Mouse (Mus musculus): ENCODE measurements at regions not wholly inside any gene's neighbourhood (a gene's known extent, or its start where the extent isn't known, plus 50 kb on each side); places are given as distances from the start of the nearest gene placed in this dataset.

- no peak for DNase-seq
Measured at GRCm38 (mm10) chr12:56472856-56473647, 63.7 kb downstream of the Nkx2-1 start.

GRCm38 (mm10) chr12:56470932-56471500 is 65.7 kb downstream of the Nkx2-1 start:
- no peak for DNase-seq

- no peak for DNase-seq
Measured at GRCm38 (mm10) chr12:56459508-56460119, 77.1 kb downstream of the Nkx2-1 start.

- DNase-seq, result no peak
Measured at GRCm38 (mm10) chr12:56458665-56459507, 77.8 kb downstream of the Nkx2-1 start.

GRCm38 (mm10) chr12:56457951-56458350 is 78.8 kb downstream of the Nkx2-1 start:
- no peak for DNase-seq

GRCm38 (mm10) chr12:56457356-56457755 is 79.4 kb downstream of the Nkx2-1 start:
- no peak for DNase-seq

- DNase-seq, result no peak
Measured at GRCm38 (mm10) chr12:56450261-56450660, 86.4 kb downstream of the Nkx2-1 start.

GRCm38 (mm10) chr12:56448786-56449564 is 87.7 kb downstream of the Nkx2-1 start:
- DNase-seq, result no peak

- DNase-seq, result peak; percentile 16 to 18
Measured at GRCm38 (mm10) chr12:56441166-56441817, 95.4 kb downstream of the Nkx2-1 start.

- DNase-seq, result no peak
Measured at GRCm38 (mm10) chr12:56440068-56440847, 94.6 kb upstream of the Mbip start.

- no peak for DNase-seq
Measured at GRCm38 (mm10) chr12:56438384-56438783, 92.7 kb upstream of the Mbip start.

GRCm38 (mm10) chr12:56437975-56438374 is 92.3 kb upstream of the Mbip start:
- no peak for DNase-seq

GRCm38 (mm10) chr12:56426681-56427246 is 81.1 kb upstream of the Mbip start:
- DNase-seq, result no peak

GRCm38 (mm10) chr12:56416106-56416505 is 70.4 kb upstream of the Mbip start:
- DNase-seq, result no peak

- peak; percentile 87 to 91 for DNase-seq
Measured at GRCm38 (mm10) chr12:56414861-56415765, 69.4 kb upstream of the Mbip start.

- no peak for DNase-seq
Measured at GRCm38 (mm10) chr12:56405658-56406057, 60.0 kb upstream of the Mbip start.

- DNase-seq, result peak; percentile 16 to 37
Measured at GRCm38 (mm10) chr12:56404833-56405232, 59.1 kb upstream of the Mbip start.

GRCm38 (mm10) chr12:56404262-56404661 is 58.6 kb upstream of the Mbip start:
- DNase-seq, result no peak

- DNase-seq, result no peak
Measured at GRCm38 (mm10) chr12:56403626-56404025, 57.9 kb upstream of the Mbip start.
